Mouse (Mus musculus) layer of hippocampus, adult 18-20 months (tissue): Measurements from ENCODE around the gene Ndufa4l2. TPM values are rescaled to one million over a fixed set of nuclear protein-coding genes. Genes with fewer than 3 reads are reported as not detected.
A peak's percentile ranks its signal among the peaks of the same experiment; 100 is the strongest.

Experiments used
- DNase-seq, 2 experiments: peaks; one replicate each; pipeline ENCODE4 v3.0.0; 2022; ENCODE audit warnings: low spot score in 2 of 2
- total RNA-seq, 2 experiments: library from RNA; stranded (reverse); gene quantifications; 2 replicates each; pipeline ENCODE4 v1.2.3; 2021

Gene Ndufa4l2
- total RNA-seq, 2 experiments from 2014 or later = 3.6 to 3.8 TPM

- DNase-seq = no peak
These were observed 11.3 kb downstream of the Ndufa4l2 start for GRCm38 (mm10) chr10:127526048-127526447.

GRCm38 (mm10) chr10:127526681-127527080 is 11.9 kb downstream of the Ndufa4l2 start:
- no peak for DNase-seq

GRCm38 (mm10) chr10:127527481-127527880 is 12.7 kb downstream of the Ndufa4l2 start:
- no peak for DNase-seq

- no peak for DNase-seq
These were observed 16.2 kb downstream of the Ndufa4l2 start for GRCm38 (mm10) chr10:127530945-127531344.

- DNase-seq = no peak
These were observed 16.8 kb downstream of the Ndufa4l2 start for GRCm38 (mm10) chr10:127531548-127531947.

- no peak for DNase-seq
These were observed 19.5 kb downstream of the Ndufa4l2 start, which contains the start of gene Nxph4 for GRCm38 (mm10) chr10:127534036-127534928. Gene Nxph4, minus strand, starts transcription at chr10:127534559.

- DNase-seq = no peak
These were observed 20.2 kb downstream of the Ndufa4l2 start for GRCm38 (mm10) chr10:127534929-127535384.

GRCm38 (mm10) chr10:127536586-127537314 is 22.0 kb downstream of the Ndufa4l2 start:
- DNase-seq = peak in 1 of 2 experiments; percentile 53

GRCm38 (mm10) chr10:127537854-127538583 is 23.3 kb downstream of the Ndufa4l2 start:
- peak; percentile 55 to 90 for DNase-seq

- DNase-seq = no peak
These were observed 26.7 kb downstream of the Ndufa4l2 start for GRCm38 (mm10) chr10:127541510-127541909.

- peak in 1 of 2 experiments; percentile 64 for DNase-seq
These were observed 27.3 kb downstream of the Ndufa4l2 start for GRCm38 (mm10) chr10:127542084-127542483.

GRCm38 (mm10) chr10:127542720-127543119 is 28.0 kb downstream of the Ndufa4l2 start:
- no peak for DNase-seq

- DNase-seq = no peak
These were observed 29.1 kb downstream of the Ndufa4l2 start for GRCm38 (mm10) chr10:127543916-127544315.

- DNase-seq = no peak
These were observed 29.6 kb downstream of the Ndufa4l2 start for GRCm38 (mm10) chr10:127544375-127544774.

GRCm38 (mm10) chr10:127546505-127546904 is 31.7 kb downstream of the Ndufa4l2 start:
- DNase-seq = no peak

- DNase-seq = no peak
These were observed 33.5 kb downstream of the Ndufa4l2 start for GRCm38 (mm10) chr10:127548236-127548635.

- DNase-seq = no peak
These were observed 35.1 kb downstream of the Ndufa4l2 start for GRCm38 (mm10) chr10:127549892-127550291.

GRCm38 (mm10) chr10:127555703-127556102 is 40.9 kb downstream of the Ndufa4l2 start:
- no peak for DNase-seq

GRCm38 (mm10) chr10:127557397-127557796 is 42.6 kb downstream of the Ndufa4l2 start:
- DNase-seq = no peak

GRCm38 (mm10) chr10:127561145-127561544 is 46.4 kb downstream of the Ndufa4l2 start:
- DNase-seq = no peak

GRCm38 (mm10) chr10:127563840-127564239 is 49.1 kb downstream of the Ndufa4l2 start:
- DNase-seq = no peak
